Mouse (Mus musculus) hindbrain, embryonic 16.5 days (tissue): ENCODE data around the gene A630001G21Rik. TPM values are rescaled to one million over a fixed set of nuclear protein-coding genes. Genes with fewer than 3 reads are reported as not detected.

Experiments
- microRNA-seq: library from miRNA; unstranded; fragments of <30 nt; microRNA quantifications from one replicate; pipeline ENCODE4, GENCODE M21; 2017
- polyA plus RNA-seq: library from polyadenylated mRNA; unstranded; fragments of >200 nt; fragmentation: Nextera tagmentation; extraction: Ambion mirVana; gene quantifications from 2 replicates; pipeline ENCODE4 v1.2.1, GENCODE M21; 2015

The A630001G21Rik gene
- polyA plus RNA-seq, 1 experiment from 2014 or later, result 0.29 TPM

Small RNA genes within 50 kb of the gene (microRNA-seq; reads per million reads assigned to microRNA genes)
- gene Gm25472 (not detected), gene Mir8096 (not detected)

Other genes with a start within 250 kb of the A630001G21Rik start
- not detected in 2 replicates for gene G530012D18Rik, start 203.0 kb downstream of the A630001G21Rik start, polyA plus RNA-seq
- gene Sp110, start 179.8 kb downstream of the A630001G21Rik start, polyA plus RNA-seq, result 0.65 and 0.95 TPM in 2 replicates
- 0.50 and 0.80 TPM in 2 replicates for gene Sp140, start 178.3 kb downstream of the A630001G21Rik start, polyA plus RNA-seq
- gene Sp100, start 128.7 kb downstream of the A630001G21Rik start, polyA plus RNA-seq, result 0.45 and 1.2 TPM in 2 replicates
- 42.3 and 47.9 TPM in 2 replicates for gene Cab39, start 14.8 kb upstream of the A630001G21Rik start, polyA plus RNA-seq
- 223 and 225 TPM in 2 replicates for gene Itm2c, start 115.6 kb upstream of the A630001G21Rik start, polyA plus RNA-seq
- 7.5 and 9.5 TPM in 2 replicates for gene 4933407L21Rik, start 149.8 kb upstream of the A630001G21Rik start, polyA plus RNA-seq
- 0.21 TPM in 2 replicates for gene Gpr55, start 182.4 kb upstream of the A630001G21Rik start, polyA plus RNA-seq
- 0.56 and 0.89 TPM in 2 replicates for gene Spata3, start 238.2 kb upstream of the A630001G21Rik start, polyA plus RNA-seq